Mouse (Mus musculus) gastrocnemius, postnatal 4 days (tissue): ENCODE results near the gene Cldn4. TPM values are rescaled to one million over a fixed set of nuclear protein-coding genes. Genes with fewer than 3 reads are reported as not detected.
"Not testable (repeated sequence)": the region's sequence is repeated elsewhere in the genome, so short reads cannot be mapped to it uniquely, and the experiment has no call there.

Source experiments
- DNase-seq, 2 experiments: peaks; one replicate each; pipeline ENCODE4 v3.0.0; 2021 to 2022; ENCODE audit warnings: low spot score in 2 of 2, mixed read lengths in 2 of 2
- total RNA-seq, 2 experiments: library from RNA; stranded (reverse); gene quantifications; 2 replicates each; pipeline ENCODE4 v1.2.3; 2021

The Cldn4 gene
- total RNA-seq, 2 experiments from 2014 or later, result not detected

DNA sequence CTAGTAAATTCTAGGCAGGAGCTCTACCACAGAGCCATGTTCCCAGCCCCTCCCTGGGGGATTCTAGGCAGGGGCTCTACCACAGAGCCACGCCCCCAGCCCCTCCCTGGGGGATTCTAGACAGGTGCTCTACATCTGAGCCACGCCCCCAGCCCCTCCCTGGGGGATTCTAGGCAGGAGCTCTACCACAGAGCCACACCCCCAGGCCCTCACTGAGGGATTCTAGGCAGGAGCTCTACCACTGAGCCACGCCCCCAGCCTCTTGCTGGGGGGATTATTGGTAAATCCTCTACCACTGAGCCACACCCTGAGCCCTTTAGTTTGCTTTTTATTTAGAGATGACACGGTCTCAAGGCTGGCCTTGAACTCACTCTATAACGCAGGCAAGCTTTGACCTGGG is 13.0 kb downstream of the Cldn4 start:
- not testable (repeated sequence) for DNase-seq

DNA sequence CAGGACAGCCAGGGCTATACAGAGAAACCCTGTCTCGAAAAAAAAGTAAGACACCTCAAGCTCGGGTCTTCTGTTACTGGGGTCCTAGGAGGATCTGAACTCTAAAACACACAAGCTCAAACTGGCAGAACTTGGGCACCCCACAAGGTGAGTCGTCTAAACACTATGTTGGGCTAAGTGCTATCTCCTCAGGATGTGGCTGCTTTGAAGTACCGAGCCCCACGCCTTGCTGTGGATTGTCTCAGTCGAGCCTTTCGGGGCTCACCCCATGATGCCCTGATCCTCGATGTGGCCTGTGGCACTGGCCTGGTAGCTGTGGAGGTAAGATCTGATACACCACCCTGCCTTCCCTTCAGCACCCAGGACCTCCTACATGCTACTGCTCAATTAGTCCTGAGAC is 13.5 kb downstream of the Cldn4 start:
- DNase-seq, result no peak

DNA sequence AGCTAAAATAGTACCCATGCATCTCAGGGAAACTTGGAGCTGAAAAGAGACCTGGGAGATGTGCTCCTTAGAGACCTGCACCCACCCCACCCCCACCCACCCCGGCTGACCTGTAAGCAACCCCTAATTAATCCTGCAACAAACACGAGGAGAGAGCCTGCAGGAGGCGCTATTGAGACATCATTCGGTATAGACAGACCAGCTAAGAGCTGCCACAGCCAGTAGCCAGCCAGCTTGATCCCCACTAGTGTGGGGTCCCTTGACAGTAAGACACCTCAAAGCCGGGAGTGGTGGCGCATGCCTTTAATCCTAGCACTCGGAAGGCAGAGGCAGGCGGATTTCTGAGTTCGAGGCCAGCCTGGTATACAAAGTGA is 13.8 kb downstream of the Cldn4 start:
- DNase-seq, result peak in 1 of 2 experiments; percentile 53

DNA sequence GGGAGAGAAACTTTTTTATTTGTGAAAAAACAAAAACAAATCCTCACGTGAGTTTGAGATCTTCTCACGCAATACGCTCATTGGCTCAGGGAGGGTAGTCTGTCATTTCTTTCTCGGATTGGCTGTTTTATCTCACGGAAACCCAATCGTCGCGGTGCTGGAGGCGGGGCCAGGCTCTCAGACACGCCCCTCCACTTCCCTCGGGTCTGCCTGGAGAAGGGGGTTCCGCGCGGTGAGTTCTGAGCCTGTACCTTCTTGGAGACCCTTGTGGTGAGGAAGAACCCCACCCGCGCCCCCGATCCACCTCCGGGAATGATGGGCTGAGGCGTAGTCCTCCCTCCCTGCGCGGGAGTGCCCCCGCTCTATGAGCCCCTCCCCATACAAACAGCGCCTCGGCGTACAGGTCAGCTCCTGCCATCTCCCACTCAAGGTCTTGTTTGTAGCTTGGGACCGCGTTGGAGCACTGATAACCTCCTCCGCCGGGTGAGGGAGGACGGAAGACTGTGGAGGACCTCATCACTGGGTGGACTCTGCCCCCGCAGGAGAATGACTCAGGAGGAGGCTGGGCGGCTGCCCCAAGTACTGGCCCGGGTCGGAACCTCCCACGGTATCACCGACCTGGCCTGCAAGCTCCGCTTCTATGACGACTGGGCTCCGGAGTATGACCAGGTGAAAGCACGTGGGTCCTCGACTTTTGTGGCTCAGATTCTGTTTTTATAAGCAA is 14.4 kb downstream of the Cldn4 start, which contains the start of gene Mettl27:
Gene Mettl27 (plus strand): TSS at position 190 of the 724 bp plus-strand sequence.
- DNase-seq, result peak; percentile 61 to 84

DNA sequence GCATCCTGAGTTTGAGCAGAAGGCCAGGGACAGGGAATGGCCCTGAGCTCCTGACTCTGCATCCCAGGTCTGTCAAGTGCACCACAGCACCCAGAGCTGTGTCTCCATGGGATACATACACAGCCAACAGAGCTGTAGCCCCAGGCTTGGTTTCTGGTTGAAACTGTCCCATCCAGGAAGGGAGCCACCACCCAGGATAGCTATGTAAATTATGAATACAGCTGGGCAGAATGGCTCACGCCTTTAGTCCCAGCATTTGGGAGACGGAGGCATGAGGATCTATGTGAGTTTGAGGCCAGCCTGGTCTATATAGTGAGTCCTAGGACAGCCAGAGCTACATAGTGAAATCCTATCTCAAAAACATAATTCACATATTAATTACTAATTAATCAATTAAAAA is 16.7 kb downstream of the Cldn4 start:
- DNase-seq, result no peak

DNA sequence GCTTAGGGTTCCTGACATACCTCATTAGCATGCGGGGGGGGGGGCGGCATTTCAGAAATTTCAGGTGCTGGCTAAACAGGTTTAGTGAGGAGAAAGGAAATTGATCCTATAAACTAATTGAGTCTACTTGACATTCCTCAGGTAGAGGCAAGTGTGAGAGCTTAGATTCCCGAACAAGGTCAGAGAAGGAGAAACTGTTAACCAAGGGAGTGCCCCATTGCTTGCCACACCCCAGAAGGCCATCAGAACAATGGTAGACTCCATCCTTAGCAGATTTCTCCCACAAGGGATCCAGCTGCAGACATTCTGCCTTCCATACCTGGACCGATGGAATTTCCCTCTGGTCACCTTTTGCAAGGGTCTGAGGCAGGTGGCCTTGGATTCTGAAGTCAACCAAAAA is 20.0 kb downstream of the Cldn4 start:
- no peak for DNase-seq

DNA sequence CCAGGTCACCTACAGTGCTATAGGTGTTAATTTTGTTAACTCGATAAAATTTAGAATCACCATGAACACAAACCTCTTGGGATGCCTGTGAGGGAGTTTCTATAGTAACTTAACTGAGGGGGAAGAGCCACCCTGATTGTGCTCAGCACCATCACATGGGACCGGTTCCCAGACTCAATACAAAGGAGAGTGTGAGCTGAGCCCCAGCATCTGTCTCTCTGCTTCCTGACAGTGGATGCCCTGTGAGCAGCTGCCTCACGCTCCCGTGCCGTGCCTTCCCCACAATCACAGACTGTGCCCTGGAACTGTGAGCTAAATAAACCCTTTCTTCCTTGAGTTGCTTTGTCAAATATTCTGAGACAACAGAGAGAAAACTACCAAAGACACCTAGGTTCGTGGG is 23.6 kb downstream of the Cldn4 start:
- no peak for DNase-seq

DNA sequence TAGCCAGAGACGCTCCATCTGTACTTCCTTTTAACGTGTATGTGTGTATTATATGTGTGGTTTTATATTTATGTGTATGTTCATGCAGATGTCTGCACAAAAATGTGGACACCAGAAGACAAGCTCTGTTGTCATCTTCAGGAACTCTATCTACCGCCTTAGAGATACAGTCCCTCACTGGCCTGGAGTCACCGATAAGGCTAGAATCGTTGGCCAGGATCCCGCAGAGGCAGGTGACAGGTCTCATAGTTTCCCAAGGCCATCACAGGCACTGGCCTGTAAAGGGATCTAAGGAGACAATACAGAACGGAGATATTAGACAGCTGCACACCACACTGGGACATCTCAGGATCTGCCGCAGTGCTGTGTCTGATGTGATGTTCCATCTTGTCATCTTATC is 25.6 kb downstream of the Cldn4 start:
- DNase-seq, result no peak

DNA sequence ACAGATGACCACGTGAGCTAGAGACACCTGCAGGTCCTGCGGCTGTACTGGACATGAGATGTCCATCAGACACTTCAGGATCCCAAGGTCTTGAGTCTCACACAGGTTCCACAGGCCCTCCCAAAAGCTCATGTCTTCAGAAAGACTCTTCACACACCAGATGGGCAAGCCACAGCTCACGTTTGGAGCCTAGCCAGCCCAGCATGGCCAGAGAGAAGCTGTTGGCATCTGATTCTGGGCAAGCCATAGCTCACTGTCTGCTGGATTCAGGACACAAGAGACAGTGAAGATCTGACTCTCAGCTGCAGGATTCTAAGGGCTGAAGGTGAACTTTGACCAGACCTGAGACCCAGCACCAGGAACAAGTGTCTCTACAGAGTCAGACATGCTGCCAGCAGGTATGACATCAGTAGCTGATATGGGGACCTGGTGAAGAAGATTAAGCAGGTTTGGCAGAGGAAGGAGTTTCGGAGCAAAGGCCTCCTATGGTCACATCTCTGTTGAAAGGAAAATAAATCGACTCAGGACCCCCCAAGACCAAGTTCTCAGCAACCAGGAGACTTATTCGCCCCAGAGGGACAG is 26.5 kb downstream of the Cldn4 start:
- no peak for DNase-seq

DNA sequence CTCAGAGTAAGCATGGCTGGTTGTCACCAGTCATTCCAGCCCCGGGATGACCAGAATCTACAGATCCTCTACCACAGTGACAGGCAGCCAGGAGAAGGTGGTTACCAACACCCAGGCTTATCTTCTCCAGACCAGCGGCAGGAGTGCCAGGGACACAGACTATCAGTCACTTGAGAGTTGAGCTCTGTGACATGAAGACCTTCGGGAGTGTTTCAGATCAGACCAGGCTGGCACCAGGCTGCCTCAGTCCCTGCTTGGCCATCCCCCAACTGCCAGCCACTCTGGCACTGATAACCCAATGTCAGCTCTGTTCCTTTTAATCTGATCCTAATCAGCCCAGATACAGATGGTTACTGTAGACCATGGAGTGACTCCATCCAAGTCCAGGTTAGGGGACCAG is 27.6 kb downstream of the Cldn4 start:
- no peak for DNase-seq

DNA sequence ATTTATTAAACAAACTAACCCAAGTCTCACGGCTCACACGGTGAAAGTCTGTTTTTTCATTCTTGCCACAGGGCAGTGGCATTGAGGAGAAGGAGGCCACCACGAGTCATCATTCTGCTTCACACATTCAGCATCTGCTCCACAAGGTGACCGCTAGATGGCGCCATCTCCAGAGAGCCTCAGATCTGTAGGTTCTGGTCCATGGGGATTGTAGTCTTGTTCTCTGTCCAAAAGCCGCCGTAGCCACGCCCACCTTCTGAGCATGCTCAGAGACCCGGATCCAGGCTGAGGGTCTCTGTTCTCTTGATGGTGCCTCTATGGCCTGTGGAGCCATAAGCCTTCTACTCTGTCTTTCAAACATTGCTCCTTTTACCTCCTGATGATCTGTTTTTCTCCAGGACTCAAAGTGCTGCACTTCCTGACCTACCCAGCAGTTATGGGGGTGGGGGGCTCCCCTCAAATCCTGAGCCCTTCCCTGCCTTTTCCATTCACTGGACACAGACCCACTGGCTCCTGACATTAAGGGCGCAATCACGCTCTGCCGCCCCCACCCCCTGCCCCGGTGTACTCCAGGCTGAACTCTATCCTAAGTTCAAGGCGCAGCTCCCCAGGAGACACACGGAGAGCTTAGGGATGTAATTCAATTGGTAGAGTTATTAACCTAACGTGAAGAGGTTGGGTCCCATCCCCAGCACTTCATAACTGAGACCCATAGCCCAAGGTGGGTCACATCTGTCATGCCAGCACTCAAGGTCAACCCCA is 28.5 kb downstream of the Cldn4 start:
- peak in 1 of 2 experiments; percentile 58 for DNase-seq

DNA sequence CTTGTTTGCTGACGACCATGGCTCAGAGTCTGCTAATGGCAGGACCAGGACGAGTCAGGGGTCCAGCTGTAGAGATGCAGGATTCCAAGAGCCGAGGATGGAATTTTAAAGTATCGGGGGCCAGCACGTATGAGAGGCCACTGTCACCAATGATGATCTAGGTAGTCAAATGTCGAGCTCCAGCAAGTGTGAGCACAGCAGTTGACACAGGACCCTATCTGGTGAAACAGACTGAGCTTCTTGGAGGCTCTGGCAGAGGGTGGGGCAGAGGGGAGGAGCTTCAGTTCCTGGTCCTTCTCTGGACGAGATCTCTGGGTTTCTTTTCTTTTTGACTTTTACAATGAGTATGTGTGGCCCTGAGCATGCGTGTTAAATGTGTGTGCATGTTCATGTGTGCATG is 31.4 kb downstream of the Cldn4 start, which contains the start of gene Cldn13:
Gene Cldn13 (minus strand): TSS at position 216 of the 400 bp plus-strand sequence.
- no peak for DNase-seq

DNA sequence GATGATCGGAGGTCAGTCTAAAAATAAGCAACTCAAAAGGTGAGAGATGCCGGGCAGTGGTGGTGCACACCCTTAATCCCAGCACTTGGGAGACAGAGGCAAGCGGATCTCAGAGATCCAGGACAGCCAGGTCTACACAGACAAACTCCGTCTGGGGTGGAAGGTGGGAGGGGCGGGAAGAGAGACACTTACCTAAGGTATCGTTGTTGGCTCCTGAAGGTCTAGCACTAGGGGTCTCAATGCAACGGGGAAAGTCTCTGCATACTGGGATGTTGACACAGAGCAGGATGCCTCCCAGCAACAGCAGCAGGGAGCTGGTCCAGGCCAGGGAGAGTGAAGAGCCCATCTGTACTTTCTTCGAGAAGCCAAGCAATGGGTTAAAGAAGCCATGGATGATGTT is 32.2 kb downstream of the Cldn4 start:
- no peak for DNase-seq

DNA sequence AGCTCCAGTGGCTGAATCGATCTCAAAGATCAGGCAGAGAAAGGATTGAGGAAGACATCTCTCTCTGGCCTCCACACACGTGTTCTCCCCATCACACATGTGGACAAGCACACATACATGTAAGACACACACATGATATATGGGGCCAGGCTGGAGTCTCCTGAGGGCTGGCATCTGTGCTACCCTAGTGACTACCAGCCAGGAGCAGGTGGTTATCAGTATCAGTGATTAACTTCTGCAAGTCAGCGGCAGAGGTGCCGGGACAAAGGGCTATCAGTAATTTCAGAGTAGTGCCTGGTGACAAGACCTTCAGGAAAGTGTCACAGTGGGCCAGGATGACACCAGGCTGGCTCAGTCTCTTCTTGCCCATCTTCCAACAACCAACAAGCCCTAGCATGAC is 33.0 kb downstream of the Cldn4 start:
- DNase-seq, result no peak

DNA sequence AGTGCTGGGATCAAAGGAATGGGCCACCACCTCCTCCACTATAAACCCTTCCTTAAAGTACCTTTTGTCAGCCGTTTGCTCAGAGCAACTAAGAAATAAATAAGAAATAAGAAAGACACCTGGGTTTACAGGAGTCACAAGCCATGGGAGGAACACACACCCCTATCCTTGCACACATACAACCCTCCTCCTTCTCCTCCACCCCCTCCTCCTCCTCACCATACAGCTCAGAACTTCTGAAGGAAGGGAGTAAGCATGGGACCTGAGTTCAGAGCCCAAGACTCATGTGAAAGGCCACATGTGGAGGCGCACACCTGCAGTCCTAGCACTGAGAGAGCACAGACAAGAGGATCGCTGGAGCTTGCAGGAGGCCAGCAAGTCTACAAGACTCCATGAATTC is 33.4 kb downstream of the Cldn4 start:
- DNase-seq, result no peak

DNA sequence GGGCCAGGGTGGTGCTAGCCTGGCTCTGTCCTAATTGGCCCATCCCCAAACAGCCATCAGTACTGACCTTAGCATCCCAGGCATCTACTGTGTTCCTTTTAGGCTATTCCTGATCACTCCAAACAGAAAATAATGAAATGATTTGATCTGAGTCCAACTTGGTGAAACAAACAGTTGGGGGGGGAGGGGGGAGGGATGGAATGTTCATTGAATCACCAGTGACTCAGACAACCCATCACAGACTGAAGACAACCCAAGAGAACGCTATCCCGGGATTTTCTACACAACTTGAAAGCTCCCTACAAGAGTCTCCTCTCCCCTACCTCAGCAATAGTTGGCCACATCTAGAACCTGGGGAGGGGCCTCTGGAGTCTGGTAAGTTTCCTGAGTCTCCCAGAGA is 34.8 kb downstream of the Cldn4 start:
- DNase-seq, result no peak

DNA sequence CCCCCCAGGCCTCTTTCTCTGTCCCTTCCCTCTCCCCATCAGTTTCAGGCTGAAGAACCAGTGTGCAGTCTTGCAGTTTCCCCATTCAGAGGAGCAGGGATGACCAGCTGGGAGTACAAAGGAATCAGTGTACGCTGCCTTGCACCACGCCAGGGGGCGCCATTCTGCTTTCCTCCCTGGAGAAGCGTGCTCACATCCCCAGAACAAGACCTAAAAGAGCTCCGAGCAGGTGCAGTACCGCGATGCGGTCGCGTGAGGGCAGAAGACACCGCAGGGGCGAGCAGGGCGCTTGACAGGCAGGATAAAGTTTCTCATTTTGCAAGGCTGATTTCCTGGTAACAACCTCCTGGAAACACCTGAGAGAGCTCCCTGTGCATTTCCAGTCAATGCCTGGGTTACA is 39.6 kb downstream of the Cldn4 start:
- DNase-seq, result peak; percentile 88 to 93

DNA sequence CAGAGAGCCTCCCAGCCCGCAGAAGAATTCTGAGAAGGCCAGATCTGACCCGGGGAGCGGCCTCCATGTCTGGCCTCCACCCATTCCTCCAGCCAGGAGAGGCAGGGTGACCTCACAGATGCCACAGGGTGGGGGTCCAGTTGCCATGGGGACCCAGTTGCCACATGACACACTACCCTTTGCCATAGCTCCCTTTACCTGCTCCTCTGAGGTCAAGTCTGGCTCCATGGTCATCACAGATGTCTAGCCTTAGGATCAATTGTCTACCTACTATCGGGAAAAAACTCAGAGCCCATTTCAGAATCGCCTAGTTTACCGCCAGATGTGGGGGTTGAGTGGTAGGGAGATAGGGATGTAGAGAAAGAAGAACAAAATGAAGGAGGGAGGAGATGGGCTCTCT is 40.1 kb downstream of the Cldn4 start, which contains the start of gene Tmem270:
Gene Tmem270 (minus strand): TSS at position 101 of the 400 bp plus-strand sequence.
- no peak for DNase-seq

DNA sequence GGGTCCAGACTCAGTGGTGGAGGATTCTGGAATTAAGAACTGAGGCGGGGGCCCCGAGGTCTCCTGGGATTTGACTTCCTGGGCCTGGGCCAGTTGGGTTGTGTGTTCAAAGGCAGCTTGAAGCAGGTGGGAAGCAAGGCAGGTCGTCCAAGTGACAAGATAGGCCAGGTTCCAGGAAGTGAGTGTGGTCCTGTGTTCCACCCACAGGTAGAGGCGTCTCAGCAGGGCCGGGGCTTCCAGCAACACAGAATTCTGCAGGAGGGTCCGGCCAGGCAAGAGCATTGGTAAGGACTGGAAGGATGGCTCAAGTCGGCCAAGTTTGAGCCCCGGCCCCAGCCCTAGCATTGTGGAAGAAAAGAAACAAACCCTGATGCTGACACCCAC is 45.1 kb downstream of the Cldn4 start:
- DNase-seq, result no peak

DNA sequence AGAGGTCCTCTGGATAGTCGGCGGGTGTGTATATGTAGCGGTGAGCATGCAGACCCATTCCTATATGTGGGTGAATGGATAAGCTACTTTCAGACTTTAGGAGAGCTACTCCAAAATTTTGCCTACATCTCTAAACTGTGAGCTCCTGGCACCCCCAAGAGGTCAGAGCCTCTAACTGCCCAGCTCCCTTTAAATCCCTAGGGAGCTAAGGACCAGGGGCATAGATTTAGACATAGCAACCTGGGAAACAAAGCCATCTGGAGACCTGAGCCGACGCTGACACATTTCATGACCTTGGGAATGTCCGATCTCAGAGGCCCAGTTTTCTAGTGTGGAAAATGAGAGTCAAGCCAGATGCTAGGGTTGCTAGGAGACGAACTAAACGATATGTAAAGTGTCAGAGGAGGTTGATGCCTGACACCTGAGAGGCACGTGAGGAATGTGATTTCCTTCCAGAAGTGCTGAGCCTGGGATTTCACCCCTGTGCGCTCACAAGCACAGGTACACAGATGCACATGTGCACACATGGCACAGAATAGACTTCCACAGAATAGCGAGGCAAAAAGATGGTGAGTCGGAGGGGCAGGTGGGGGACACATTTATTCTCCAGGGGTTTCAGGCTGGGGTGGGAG is 45.6 kb downstream of the Cldn4 start:
- DNase-seq, result peak in 1 of 2 experiments; percentile 27

DNA sequence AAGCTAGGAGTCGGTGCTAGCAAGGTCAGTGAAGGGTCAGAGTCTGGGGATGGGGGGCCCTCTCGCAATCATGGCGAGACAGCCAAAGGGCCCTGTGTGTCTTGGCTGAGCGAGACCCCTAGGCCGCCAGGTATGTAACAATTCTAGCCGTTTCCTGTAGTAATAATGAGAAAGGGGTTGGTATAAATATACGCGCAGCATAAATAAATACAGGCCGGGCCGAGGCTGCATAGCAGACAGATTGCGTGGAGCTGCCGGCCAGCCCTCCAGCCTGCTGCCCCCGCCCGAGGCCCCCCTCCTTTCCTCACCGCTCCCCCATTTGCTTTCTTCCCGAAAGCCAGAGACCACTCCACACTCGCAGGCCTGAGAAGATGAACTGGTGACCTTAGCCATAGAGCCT is 49.1 kb downstream of the Cldn4 start:
- DNase-seq, result no peak

DNA sequence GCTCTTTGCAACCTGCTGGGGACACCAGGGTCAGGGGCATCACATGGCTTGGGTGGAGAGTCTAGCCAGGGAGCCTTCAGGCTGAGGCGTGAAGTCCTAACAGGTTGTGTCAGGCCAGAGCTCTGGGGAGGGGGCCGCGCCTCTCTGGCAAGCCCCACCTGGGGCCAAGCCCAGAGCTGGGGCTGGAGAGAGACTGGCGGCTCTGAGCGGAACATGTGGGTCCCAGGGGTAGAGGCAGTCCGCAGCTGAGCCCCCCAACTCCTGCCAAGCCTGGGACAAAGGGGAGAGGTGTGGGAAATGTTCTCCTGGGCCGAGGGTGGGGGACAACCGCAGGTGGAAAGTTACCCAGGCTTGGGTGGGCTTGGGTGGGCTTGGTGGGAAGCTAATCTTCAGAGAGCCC is 49.8 kb downstream of the Cldn4 start:
- peak in 1 of 2 experiments; percentile 39 for DNase-seq
